Mouse (Mus musculus): Measurements from ENCODE around the gene Fam20b.

DNA sequence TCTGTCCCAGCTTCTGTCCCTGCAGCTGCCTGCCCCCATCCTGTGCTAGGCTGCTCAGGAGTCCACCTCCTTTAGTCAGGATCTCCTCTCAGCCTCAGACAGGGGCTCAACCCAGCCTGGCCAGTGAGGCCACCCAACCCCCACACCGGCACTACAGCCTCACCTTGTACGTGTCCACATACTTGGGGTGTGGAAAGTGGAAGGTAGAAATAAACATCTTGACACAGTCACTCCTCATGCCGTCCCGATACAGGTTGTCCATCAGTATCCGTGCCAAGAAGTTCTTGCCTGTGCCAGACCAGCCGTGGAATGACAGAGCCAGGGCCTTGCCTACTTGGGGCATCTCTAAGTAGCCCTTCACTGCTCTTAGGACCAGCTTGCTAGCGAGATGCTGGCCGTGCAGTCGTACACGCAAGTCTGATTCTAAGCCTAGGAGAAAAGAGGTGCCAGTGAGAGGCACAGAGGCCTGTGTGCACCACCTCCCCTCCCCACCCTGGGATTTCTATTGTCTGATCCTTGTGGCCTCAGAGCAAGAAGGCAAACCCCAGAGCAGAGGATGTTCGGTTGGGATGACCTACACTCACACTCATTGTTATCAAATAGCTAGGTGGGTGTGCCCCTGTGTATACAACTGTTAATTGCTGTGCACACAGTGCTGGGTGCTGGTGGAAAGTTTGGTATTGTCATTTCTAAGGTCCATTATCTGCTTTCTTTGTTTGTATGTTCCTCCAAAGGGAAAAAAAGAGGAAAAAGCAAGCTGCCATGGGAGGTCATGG, 49.5 kb downstream of the Fam20b start:
- TF ChIP-seq CTCF (IDR thresholded peaks at IDR 0.05; ENCODE audit: insufficient read depth, low read depth, low read length) (no peak), POLR2A (IDR thresholded peaks at IDR 0.05; ENCODE audit: insufficient read depth, low read depth, low read length) (no peak)

Measured in olfactory bulb, adult 2 months (tissue).